Mouse (Mus musculus): ENCODE measurements around the gene Pde11a.

The Pde11a gene

GRCm38 (mm10) chr2:76051385-76051784, 287.2 kb downstream of the Pde11a start:
- Histone ChIP-seq H3K27me3 (ENCODE audit: insufficient read depth, low read length) (peaks cover 8% of the 10 kb centered on the region), H3K4me1 (replicated peaks; ENCODE audit: low read depth, low read length) (peaks cover 10% of the 10 kb centered on the region), H3K36me3 (ENCODE audit: insufficient read depth, low read length) (no peaks in the 10 kb centered on the region), H3K4me3 (replicated peaks; ENCODE audit: low read length) (no peak overlapping the region), H3K9me3 (ENCODE audit: low read length) (no peaks in the 10 kb centered on the region)
- TF ChIP-seq NANOG (IDR thresholded peaks at IDR 0.05; ENCODE audit: borderline replicate concordance, low read length), result no peak
- no peak for TF ChIP-seq POU5F1 (IDR thresholded peaks at IDR 0.05; ENCODE audit: borderline replicate concordance, low read length)
- TF ChIP-seq CTCF (conservative IDR thresholded peaks at IDR 0.05; ENCODE audit: low read length), result no peak

DNA sequence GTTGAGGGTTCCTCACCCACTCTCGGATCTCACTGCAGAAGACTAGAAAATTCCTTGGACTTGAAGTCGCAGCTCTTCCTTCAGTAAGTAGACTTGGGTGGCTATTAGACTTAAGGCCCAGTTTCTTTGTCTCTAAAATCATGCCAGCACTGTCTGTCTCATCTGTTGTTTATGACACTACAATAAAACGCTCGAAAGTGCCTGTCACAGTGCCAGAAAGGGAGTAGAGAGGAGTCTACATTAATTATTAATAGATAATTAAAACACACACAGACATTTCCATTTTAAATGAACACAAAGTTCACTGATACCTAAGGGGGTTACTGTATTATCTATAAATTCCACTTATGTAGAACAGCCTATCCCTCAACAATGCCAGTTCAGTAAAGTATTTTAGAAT, 287.7 kb downstream of the Pde11a start:
- Histone ChIP-seq H3K4me1 (replicated peaks; ENCODE audit: low read depth, low read length) (peaks cover 10% of the 10 kb centered on the region), H3K36me3 (ENCODE audit: insufficient read depth, low read length) (no peaks in the 10 kb centered on the region), H3K4me3 (replicated peaks; ENCODE audit: low read length) (no peak overlapping the region), H3K27me3 (ENCODE audit: insufficient read depth, low read length) (peaks cover 5% of the 10 kb centered on the region), H3K9me3 (ENCODE audit: low read length) (no peaks in the 10 kb centered on the region)
- TF ChIP-seq NANOG (IDR thresholded peaks at IDR 0.05; ENCODE audit: borderline replicate concordance, low read length) (no peak), POU5F1 (IDR thresholded peaks at IDR 0.05; ENCODE audit: borderline replicate concordance, low read length) (no peak), CTCF (conservative IDR thresholded peaks at IDR 0.05; ENCODE audit: low read length) (no peak)

GRCm38 (mm10) chr2:76050092-76050491, 288.5 kb downstream of the Pde11a start:
- Histone ChIP-seq H3K36me3 (ENCODE audit: insufficient read depth, low read length) (no peaks in the 10 kb centered on the region), H3K4me1 (replicated peaks; ENCODE audit: low read depth, low read length) (peaks cover 10% of the 10 kb centered on the region), H3K27me3 (ENCODE audit: insufficient read depth, low read length) (peaks cover 3% of the 10 kb centered on the region), H3K9me3 (ENCODE audit: low read length) (no peaks in the 10 kb centered on the region), H3K4me3 (replicated peaks; ENCODE audit: low read length) (peak overlapping the region; percentile 27; the same call in 1 of the 2 replicates)
- TF ChIP-seq POU5F1 (IDR thresholded peaks at IDR 0.05; ENCODE audit: borderline replicate concordance, low read length), result no peak

- no peaks in the 10 kb centered on the region for H3K9me3 ChIP-seq (ENCODE audit: low read length)
- peaks cover 3% of the 10 kb centered on the region; the same call in 1 of the 2 replicates for H3K27me3 ChIP-seq (ENCODE audit: insufficient read depth, low read length)
- H3K4me3 ChIP-seq (replicated peaks; ENCODE audit: low read length), result peak overlapping the region; percentile 27; the same call in 1 of the 2 replicates
- H3K36me3 ChIP-seq (ENCODE audit: insufficient read depth, low read length), result no peaks in the 10 kb centered on the region
- H3K4me1 ChIP-seq (replicated peaks; ENCODE audit: low read depth, low read length), result peaks cover 10% of the 10 kb centered on the region
- TF ChIP-seq CTCF (conservative IDR thresholded peaks at IDR 0.05; ENCODE audit: low read length) (no peak), NANOG (IDR thresholded peaks at IDR 0.05; ENCODE audit: borderline replicate concordance, low read length) (no peak), POU5F1 (IDR thresholded peaks at IDR 0.05; ENCODE audit: borderline replicate concordance, low read length) (no peak)
Measured at GRCm38 (mm10) chr2:76049529-76049928, 289.0 kb downstream of the Pde11a start.

- Histone ChIP-seq H3K27me3 (ENCODE audit: insufficient read depth, low read length) (no peaks in the 10 kb centered on the region), H3K9me3 (ENCODE audit: low read length) (no peaks in the 10 kb centered on the region), H3K4me1 (replicated peaks; ENCODE audit: low read depth, low read length) (peaks cover 10% of the 10 kb centered on the region), H3K36me3 (ENCODE audit: insufficient read depth, low read length) (no peaks in the 10 kb centered on the region), H3K4me3 (replicated peaks; ENCODE audit: low read length) (no peak overlapping the region)
- TF ChIP-seq NANOG (IDR thresholded peaks at IDR 0.05; ENCODE audit: borderline replicate concordance, low read length), result no peak
- TF ChIP-seq CTCF (conservative IDR thresholded peaks at IDR 0.05; ENCODE audit: low read length), result no peak
- no peak for TF ChIP-seq POU5F1 (IDR thresholded peaks at IDR 0.05; ENCODE audit: borderline replicate concordance, low read length)
Measured at GRCm38 (mm10) chr2:76047740-76048139, 290.8 kb downstream of the Pde11a start.

DNA sequence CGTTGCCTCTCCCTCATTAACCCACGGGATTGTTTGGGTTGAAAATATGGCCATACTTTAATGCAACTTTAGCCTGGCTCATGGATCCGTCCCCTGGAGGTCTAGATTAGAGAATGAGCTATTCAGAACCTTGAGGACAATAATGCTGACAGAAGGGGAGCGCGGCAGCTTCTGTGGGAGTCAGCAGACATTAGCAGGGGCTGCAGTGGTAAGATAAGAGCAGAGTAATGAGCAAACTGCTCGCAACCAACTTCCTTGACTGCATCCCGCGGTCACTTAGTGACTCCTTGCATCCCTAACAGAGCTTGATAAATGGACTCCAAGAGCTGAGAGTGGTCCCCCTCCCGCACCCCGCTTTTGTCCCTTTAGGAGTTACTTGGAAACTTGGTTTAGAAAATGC, 296.4 kb downstream of the Pde11a start:
- no peaks in the 10 kb centered on the region for H3K9me3 ChIP-seq (ENCODE audit: low read length)
- TF ChIP-seq NANOG (IDR thresholded peaks at IDR 0.05; ENCODE audit: borderline replicate concordance, low read length) (no peak), POU5F1 (IDR thresholded peaks at IDR 0.05; ENCODE audit: borderline replicate concordance, low read length) (no peak), CTCF (conservative IDR thresholded peaks at IDR 0.05; ENCODE audit: low read length) (no peak)
- H3K36me3 ChIP-seq (ENCODE audit: insufficient read depth, low read length), result no peaks in the 10 kb centered on the region
- H3K27me3 ChIP-seq (ENCODE audit: insufficient read depth, low read length), result no peaks in the 10 kb centered on the region
- no peak overlapping the region for H3K4me3 ChIP-seq (replicated peaks; ENCODE audit: low read length)
- no peaks in the 10 kb centered on the region for H3K4me1 ChIP-seq (replicated peaks; ENCODE audit: low read depth, low read length)

DNA sequence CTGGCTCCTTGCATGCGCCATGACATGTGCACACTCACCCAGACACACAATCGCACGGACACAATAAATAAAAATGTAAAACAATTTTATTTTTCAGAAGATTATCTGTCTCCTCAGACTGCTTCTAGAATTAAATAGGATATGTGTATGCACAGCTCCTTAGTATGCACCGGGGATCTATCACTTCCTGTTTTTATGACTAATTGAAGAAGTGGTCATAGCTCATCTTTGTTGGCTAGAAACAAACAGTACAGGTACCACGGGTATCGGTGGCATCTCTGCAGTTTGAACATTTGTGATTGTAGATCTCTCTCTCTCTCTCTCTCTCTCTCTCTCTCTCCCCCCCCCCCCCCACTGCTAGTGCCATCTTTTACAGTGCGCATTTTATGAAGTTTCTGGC, 298.5 kb downstream of the Pde11a start:
- H3K4me1 ChIP-seq (replicated peaks; ENCODE audit: low read depth, low read length), result no peaks in the 10 kb centered on the region
- H3K4me3 ChIP-seq (replicated peaks; ENCODE audit: low read length), result no peak overlapping the region
- no peaks in the 10 kb centered on the region for H3K27me3 ChIP-seq (ENCODE audit: insufficient read depth, low read length)
- H3K9me3 ChIP-seq (ENCODE audit: low read length), result no peaks in the 10 kb centered on the region
- H3K36me3 ChIP-seq (ENCODE audit: insufficient read depth, low read length), result no peaks in the 10 kb centered on the region
- TF ChIP-seq POU5F1 (IDR thresholded peaks at IDR 0.05; ENCODE audit: borderline replicate concordance, low read length), result no peak
- no peak for TF ChIP-seq NANOG (IDR thresholded peaks at IDR 0.05; ENCODE audit: borderline replicate concordance, low read length)
- no peak for TF ChIP-seq CTCF (conservative IDR thresholded peaks at IDR 0.05; ENCODE audit: low read length)

DNA sequence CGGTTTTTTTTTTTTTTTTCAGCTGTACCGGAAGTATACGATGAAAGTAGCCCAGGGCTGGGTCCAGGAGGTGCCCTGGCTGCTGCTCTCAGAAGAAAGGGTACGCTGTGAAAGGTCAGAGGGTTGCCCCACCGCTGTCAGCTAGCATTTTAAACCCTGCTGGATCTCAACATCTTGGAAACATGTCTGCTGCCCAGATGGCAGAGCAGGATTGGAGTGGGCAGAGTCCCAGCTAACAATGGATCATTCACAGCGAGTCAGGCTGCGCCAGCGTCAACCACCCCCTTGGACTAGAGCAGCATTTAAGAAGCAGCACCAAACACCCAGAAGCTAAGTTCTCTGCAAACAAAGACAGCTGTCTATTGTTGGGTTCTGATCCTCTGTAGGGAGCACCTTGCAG, 308.5 kb downstream of the Pde11a start:
- Histone ChIP-seq H3K36me3 (ENCODE audit: insufficient read depth, low read length) (no peaks in the 10 kb centered on the region), H3K27me3 (ENCODE audit: insufficient read depth, low read length) (peaks cover 3% of the 10 kb centered on the region; the same call in 1 of the 2 replicates), H3K4me3 (replicated peaks; ENCODE audit: low read length) (no peak overlapping the region), H3K4me1 (replicated peaks; ENCODE audit: low read depth, low read length) (peaks cover 18% of the 10 kb centered on the region), H3K9me3 (ENCODE audit: low read length) (no peaks in the 10 kb centered on the region)
- no peak for TF ChIP-seq NANOG (IDR thresholded peaks at IDR 0.05; ENCODE audit: borderline replicate concordance, low read length)
- no peak for TF ChIP-seq CTCF (conservative IDR thresholded peaks at IDR 0.05; ENCODE audit: low read length)
- no peak for TF ChIP-seq POU5F1 (IDR thresholded peaks at IDR 0.05; ENCODE audit: borderline replicate concordance, low read length)

Measured in E14TG2a.4 (cell line).